Mouse (Mus musculus): Measurements from ENCODE around the gene Rxfp3.
"Not testable (repeated sequence)": the region's sequence is repeated elsewhere in the genome, so short reads cannot be mapped to it uniquely, and the experiment has no call there.

- not testable (repeated sequence) for TF ChIP-seq CTCF (IDR thresholded peaks at IDR 0.05; ENCODE audit: borderline replicate concordance, control insufficient read depth, extremely low read depth, insufficient read depth, low read length, poor library complexity); POLR2A (IDR thresholded peaks at IDR 0.05; ENCODE audit: control insufficient read depth, extremely low read depth, insufficient read depth, low read length, poor library complexity)
Measured at GRCm38 (mm10) chr15:10986477-10986876, 51.3 kb downstream of the Rxfp3 start.
